Mouse (Mus musculus) forebrain, embryonic 16.5 days (tissue): ENCODE data around the gene Grhl3. TPM values are rescaled to one million over a fixed set of nuclear protein-coding genes. Genes with fewer than 3 reads are reported as not detected.

Experiments used
- ATAC-seq: fragments of 200-750 bp; cut with Nextera tagmentation; 2 replicates; pipeline ENCODE4 v1.8.0; 2017; ENCODE audit warnings: mild to moderate bottlenecking, moderate library complexity
- H3K27ac ChIP-seq: fragments of 300-500 bp; sonication (generic); 2 replicates; pipeline ENCODE4 v1.5.1; 2014; ENCODE audit warnings: low read length, control low read depth
- H3K27me3 ChIP-seq: fragments of 300-500 bp; sonication (generic); replicated peaks from 2 replicates; pipeline ENCODE4 v1.6.1; 2014; ENCODE audit warnings: low read length; ENCODE audit not compliant: control insufficient read depth, insufficient read depth
- H3K36me3 ChIP-seq: fragments of 300-500 bp; sonication (generic); 2 replicates; pipeline ENCODE4 v1.6.1; 2014; ENCODE audit not compliant: control insufficient read depth, insufficient read depth
- H3K4me1 ChIP-seq: fragments of 300-500 bp; sonication (generic); replicated peaks from 2 replicates; pipeline ENCODE4 v1.6.1; 2014; ENCODE audit warnings: low read length; ENCODE audit not compliant: control insufficient read depth, insufficient read depth
- H3K4me2 ChIP-seq: fragments of 300-500 bp; sonication (generic); 2 replicates; pipeline ENCODE4 v1.6.1; 2014; ENCODE audit warnings: mild to moderate bottlenecking, low read length, control low read depth
- H3K4me3 ChIP-seq: fragments of 300-500 bp; sonication (generic); replicated peaks from 2 replicates; pipeline ENCODE4 v1.5.1; 2014; ENCODE audit warnings: mild to moderate bottlenecking, low read length, control low read depth
- H3K9ac ChIP-seq: fragments of 300-500 bp; sonication (generic); replicated peaks from 2 replicates; pipeline ENCODE4 v1.6.1; 2014; ENCODE audit warnings: low read depth, low read length, control low read depth
- H3K9me3 ChIP-seq: fragments of 300-500 bp; sonication (generic); 2 replicates; pipeline ENCODE4 v1.6.1; 2016; ENCODE audit warnings: low read length; ENCODE audit not compliant: control insufficient read depth
- WGBS: fragments of 180-500 bp; shearing (Covaris S2); extraction: QIAGEN DNeasy Blood & Tissue Kit; methylation state at CpG from one replicate; pipeline ENCODE4 v1.1.7; 2014; 5-methylcytosine and 5-hydroxymethylcytosine counted together
- polyA plus RNA-seq: library from polyadenylated mRNA; unstranded; fragments of >200 nt; fragmentation: Nextera tagmentation; extraction: Ambion mirVana; gene quantifications from 2 replicates; pipeline ENCODE4 v1.2.1, GENCODE M21; 2015

Grhl3 gene
- polyA plus RNA-seq, 1 experiment from 2014 or later = 0.60 TPM

DNA sequence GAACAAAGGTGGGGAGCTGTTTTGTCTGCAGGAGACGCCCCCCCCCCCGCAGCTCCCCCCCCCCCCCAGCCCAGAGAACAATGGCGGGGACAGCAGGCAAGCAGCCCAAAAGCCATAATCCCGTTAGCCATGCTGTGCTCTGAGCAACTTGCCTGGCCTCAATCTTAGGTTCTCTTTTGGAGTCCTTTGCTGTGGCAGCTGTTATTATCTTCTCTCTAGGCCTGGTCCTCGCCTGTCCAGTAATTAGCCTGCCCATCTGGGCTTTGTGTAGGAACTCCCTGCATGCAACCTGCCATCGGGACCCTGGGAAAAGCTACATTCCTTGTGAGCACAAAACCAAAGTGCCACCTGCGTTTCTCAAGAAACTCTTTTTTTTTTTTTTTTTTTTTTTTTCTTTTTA is 49.5 kb downstream of the Grhl3 start:
- Histone ChIP-seq H3K4me3 (no peak overlapping the region), H3K27me3 (peaks cover 3% of the 10 kb centered on the region), H3K36me3 (no peaks in the 10 kb centered on the region), H3K27ac (no peak overlapping the region), H3K4me1 (peaks cover 8% of the 10 kb centered on the region; the same call in 1 of the 2 replicates), H3K9me3 (no peaks in the 10 kb centered on the region), H3K4me2 (no peak overlapping the region), H3K9ac (no peak overlapping the region)
- ATAC-seq = no peak
- 2% methylated on average over 6 of the region's 7 CpGs for WGBS

DNA sequence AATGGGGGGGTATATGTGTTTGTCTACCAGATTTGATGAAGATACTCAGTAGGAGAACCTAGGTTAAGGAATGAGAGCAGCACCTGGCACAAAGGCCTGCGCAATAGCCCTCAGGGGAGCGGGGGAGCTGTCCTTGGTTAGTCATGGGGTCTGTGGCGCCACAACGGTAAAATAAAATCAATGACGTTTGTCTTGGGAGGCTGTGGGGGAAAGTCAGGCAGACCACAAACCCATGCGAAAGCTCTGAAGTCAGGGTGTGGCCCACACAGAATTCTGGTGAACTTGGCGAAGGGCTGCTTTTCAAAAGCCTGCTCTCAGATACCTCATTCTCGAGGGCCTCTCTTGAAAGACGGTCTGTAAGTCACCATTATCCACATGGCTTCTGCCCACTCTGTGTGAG is 53.0 kb downstream of the Grhl3 start:
- no peak for ATAC-seq
- Histone ChIP-seq H3K27ac (no peak overlapping the region), H3K9ac (no peak overlapping the region), H3K27me3 (peaks cover 2% of the 10 kb centered on the region), H3K4me1 (0 out of 2 replicates have a peak, but pooled peaks cover 4% of the 10 kb centered on the region), H3K9me3 (no peaks in the 10 kb centered on the region), H3K4me2 (no peak overlapping the region), H3K36me3 (no peaks in the 10 kb centered on the region), H3K4me3 (no peak overlapping the region)
- 86% methylated on average over 9 of the region's 9 CpGs for WGBS

DNA sequence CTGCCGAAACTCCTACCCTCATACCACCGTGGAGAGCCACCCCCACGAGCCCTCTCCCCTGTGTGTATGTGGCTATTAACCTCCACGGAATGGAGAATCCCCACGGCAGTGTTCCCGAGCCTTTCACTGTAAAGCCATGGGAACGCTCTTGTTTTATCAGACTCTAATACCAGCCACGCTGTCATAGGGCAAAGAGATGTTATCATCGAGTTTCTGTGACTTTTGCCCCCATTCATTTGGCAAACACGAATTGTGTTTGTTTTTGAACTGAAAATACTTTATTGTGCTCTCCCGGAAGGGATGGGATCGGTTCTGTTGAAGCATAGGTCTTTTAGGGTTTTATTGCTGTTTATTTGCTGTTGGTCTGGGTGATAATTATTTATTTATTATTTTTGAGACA is 55.3 kb downstream of the Grhl3 start:
- 89% methylated on average over 12 of the region's 12 CpGs for WGBS
- Histone ChIP-seq H3K4me2 (no peak overlapping the region), H3K9ac (no peak overlapping the region), H3K27me3 (no peaks in the 10 kb centered on the region), H3K27ac (no peak overlapping the region), H3K4me1 (no peaks in the 10 kb centered on the region), H3K9me3 (no peaks in the 10 kb centered on the region), H3K4me3 (no peak overlapping the region), H3K36me3 (no peaks in the 10 kb centered on the region)
- no peak for ATAC-seq

- Histone ChIP-seq H3K4me3 (no peak overlapping the region), H3K4me1 (no peaks in the 10 kb centered on the region), H3K27ac (no peak overlapping the region), H3K27me3 (no peaks in the 10 kb centered on the region), H3K36me3 (no peaks in the 10 kb centered on the region), H3K4me2 (no peak overlapping the region), H3K9ac (no peak overlapping the region), H3K9me3 (no peaks in the 10 kb centered on the region)
- ATAC-seq = no peak
- 56% methylated on average over 15 of the region's 15 CpGs for WGBS
Measured at GRCm38 (mm10) chr4:135516351-135517316, 56.8 kb downstream of the Grhl3 start.

DNA sequence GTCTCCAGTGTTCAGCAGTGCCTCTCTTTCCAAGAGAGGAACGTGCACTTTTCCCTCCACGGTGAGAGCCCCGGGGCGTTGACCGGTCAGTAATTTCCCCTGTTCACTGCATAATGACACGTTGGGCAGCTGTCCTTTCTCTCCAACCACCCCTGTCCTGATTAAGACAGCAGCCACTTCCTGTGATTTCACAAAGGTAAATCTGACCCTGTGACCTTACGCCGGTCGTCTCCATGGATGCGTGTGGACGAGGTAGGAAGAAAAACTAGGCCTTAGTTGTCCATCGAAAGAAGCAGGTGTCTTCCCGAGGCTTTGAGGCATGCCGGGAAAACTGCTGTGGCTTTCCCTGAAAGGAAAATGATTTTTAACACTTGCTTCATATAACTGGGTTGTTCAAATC is 58.5 kb downstream of the Grhl3 start:
- no peak overlapping the region for H3K4me3 ChIP-seq
- no peaks in the 10 kb centered on the region for H3K36me3 ChIP-seq
- no peak overlapping the region for H3K4me2 ChIP-seq
- no peaks in the 10 kb centered on the region for H3K4me1 ChIP-seq
- ATAC-seq = no peak
- H3K27me3 ChIP-seq = no peaks in the 10 kb centered on the region
- WGBS = 60% methylated on average over 14 of the region's 14 CpGs
- no peak overlapping the region for H3K9ac ChIP-seq
- H3K9me3 ChIP-seq = no peaks in the 10 kb centered on the region
- H3K27ac ChIP-seq = no peak overlapping the region

DNA sequence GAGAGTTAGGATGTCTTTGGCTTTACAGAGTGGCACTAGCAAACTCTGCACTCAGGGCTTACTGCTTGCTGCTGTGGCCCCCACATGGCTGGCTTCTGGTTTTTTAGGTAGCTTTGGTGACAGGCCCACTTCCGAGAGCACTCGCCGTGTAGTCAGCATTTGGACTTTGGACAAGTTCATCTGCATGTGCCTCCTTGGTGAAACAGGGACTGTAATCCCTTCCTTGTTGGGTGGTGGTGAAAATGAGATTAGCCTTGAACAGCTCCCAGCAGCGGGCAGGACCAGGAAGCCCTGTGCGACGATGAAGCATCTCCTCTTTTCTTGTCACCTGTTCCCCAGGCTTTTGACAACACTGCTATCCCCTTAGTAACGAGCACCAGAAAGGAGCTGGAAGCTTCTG is 59.6 kb downstream of the Grhl3 start:
- H3K27ac ChIP-seq = no peak overlapping the region
- ATAC-seq = no peak
- H3K4me3 ChIP-seq = no peak overlapping the region
- H3K27me3 ChIP-seq = no peaks in the 10 kb centered on the region
- H3K4me2 ChIP-seq = no peak overlapping the region
- H3K36me3 ChIP-seq = no peaks in the 10 kb centered on the region
- 81% methylated on average over 7 of the region's 7 CpGs for WGBS
- H3K4me1 ChIP-seq = peaks cover 1% of the 10 kb centered on the region
- H3K9me3 ChIP-seq = no peaks in the 10 kb centered on the region
- no peak overlapping the region for H3K9ac ChIP-seq

- no peak for ATAC-seq
- Histone ChIP-seq H3K4me1 (peaks cover 9% of the 10 kb centered on the region), H3K36me3 (no peaks in the 10 kb centered on the region), H3K27ac (no peak overlapping the region), H3K4me2 (no peak overlapping the region), H3K27me3 (no peaks in the 10 kb centered on the region), H3K9me3 (no peaks in the 10 kb centered on the region), H3K9ac (no peak overlapping the region), H3K4me3 (no peak overlapping the region)
- 63% methylated on average over 12 of the region's 12 CpGs for WGBS
Measured at GRCm38 (mm10) chr4:135509515-135509914, 63.9 kb downstream of the Grhl3 start.

DNA sequence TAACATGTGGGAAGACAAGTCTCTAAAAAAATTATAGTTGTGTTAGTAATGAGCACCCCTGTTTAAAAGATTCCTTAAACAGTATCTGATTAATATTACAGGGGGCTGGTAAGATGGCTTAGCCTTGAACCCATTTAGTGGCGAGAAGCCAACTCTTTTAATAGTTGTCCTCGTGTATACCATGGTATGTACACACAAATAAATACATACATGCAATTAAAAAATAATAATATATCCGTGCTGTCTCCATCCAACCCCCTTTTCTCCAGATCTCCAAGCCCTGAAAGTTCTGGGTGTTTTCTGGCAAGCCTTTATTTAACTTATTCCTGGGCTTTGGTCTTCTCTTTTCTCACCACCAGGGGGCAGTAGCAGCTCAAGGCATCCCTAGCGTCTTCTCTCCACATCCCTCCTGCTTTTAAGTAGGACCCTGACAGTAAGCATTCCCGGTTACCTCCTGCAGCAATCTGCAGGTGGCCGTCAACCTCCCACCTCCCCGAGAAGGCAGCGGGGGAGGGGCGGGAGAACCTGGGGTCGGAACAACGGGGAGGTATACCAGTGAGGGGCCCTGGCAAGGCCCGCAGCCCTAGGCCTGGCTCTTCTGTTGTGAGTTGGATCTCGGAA is 64.9 kb downstream of the Grhl3 start:
- peak; percentile 69 for ATAC-seq

GRCm38 (mm10) chr4:135507547-135508350 is 65.7 kb downstream of the Grhl3 start:
- Histone ChIP-seq H3K9ac (peak overlapping the region; percentile 39; the same call in 1 of the 2 replicates), H3K36me3 (no peaks in the 10 kb centered on the region), H3K4me2 (peak overlapping the region; percentile 61), H3K4me1 (peaks cover 9% of the 10 kb centered on the region), H3K27ac (no peak overlapping the region), H3K27me3 (no peaks in the 10 kb centered on the region), H3K4me3 (peak overlapping the region; percentile 34), H3K9me3 (no peaks in the 10 kb centered on the region)
- 15% methylated on average over 22 of the region's 22 CpGs for WGBS
- ATAC-seq = peak; percentile 69; the same call in 1 of the 2 replicates

More for the DNA sequence above, 64.9 kb downstream of the Grhl3 start:
- H3K4me2 ChIP-seq = peak overlapping the region; percentile 50
- 12% methylated on average over 13 of the region's 13 CpGs for WGBS
- no peak overlapping the region for H3K27ac ChIP-seq
- H3K27me3 ChIP-seq = no peaks in the 10 kb centered on the region
- H3K4me3 ChIP-seq = no peak overlapping the region
- peaks cover 9% of the 10 kb centered on the region for H3K4me1 ChIP-seq
- H3K36me3 ChIP-seq = no peaks in the 10 kb centered on the region
- H3K9me3 ChIP-seq = no peaks in the 10 kb centered on the region
- H3K9ac ChIP-seq = peak overlapping the region; percentile 46
